Mouse (Mus musculus): ENCODE measurements around the gene Mtfr2.

The Mtfr2 gene

GRCm38 (mm10) chr10:20362450-20363118 is 15.0 kb downstream of the Mtfr2 start:
- in situ Hi-C loops (cut with MboI; ENCODE audit: low pct_unique_long_range_greater_than_20kb in 1 of 2, low sequenced_read_pairs in 2 of 2, unreplicated experiment in 1 of 2) = loop anchor here (10.0 to 25.0 kb wide), 2 partner anchors 572 to 975 kb away; no protein-coding TSS in a partner anchor

- in situ Hi-C loops (cut with MboI; ENCODE audit: low pct_unique_long_range_greater_than_20kb in 1 of 2, low sequenced_read_pairs in 2 of 2, unreplicated experiment in 1 of 2) = loop anchor here in 1 of 2 experiments (10.0 to 25.0 kb wide), 2 partner anchors 553 to 965 kb away; no protein-coding TSS in a partner anchor
Measured at GRCm38 (mm10) chr10:20372046-20372445, 24.5 kb downstream of the Mtfr2 start.

- in situ Hi-C loops (cut with MboI; ENCODE audit: low pct_unique_long_range_greater_than_20kb in 1 of 2, low sequenced_read_pairs in 2 of 2, unreplicated experiment in 1 of 2) = loop anchor here in 1 of 2 experiments (10.0 kb wide), 1 partner anchor 547 kb away; no protein-coding TSS in a partner anchor
Measured at GRCm38 (mm10) chr10:20377621-20378020, 30.1 kb downstream of the Mtfr2 start.

GRCm38 (mm10) chr10:20379071-20379735 is 31.6 kb downstream of the Mtfr2 start:
- in situ Hi-C loops (cut with MboI; ENCODE audit: low pct_unique_long_range_greater_than_20kb in 1 of 2, low sequenced_read_pairs in 2 of 2, unreplicated experiment in 1 of 2) = loop anchor here in 1 of 2 experiments (10.0 kb wide), 1 partner anchor 546 kb away; no protein-coding TSS in a partner anchor

- in situ Hi-C loops (cut with MboI; ENCODE audit: low pct_unique_long_range_greater_than_20kb in 1 of 2, low sequenced_read_pairs in 2 of 2, unreplicated experiment in 1 of 2) = no loop called here
Measured at GRCm38 (mm10) chr10:20380798-20381197, 33.2 kb downstream of the Mtfr2 start.

GRCm38 (mm10) chr10:20381352-20381751 is 33.8 kb downstream of the Mtfr2 start:
- in situ Hi-C loops (cut with MboI; ENCODE audit: low pct_unique_long_range_greater_than_20kb in 1 of 2, low sequenced_read_pairs in 2 of 2, unreplicated experiment in 1 of 2) = no loop called here

- in situ Hi-C loops (cut with MboI; ENCODE audit: low pct_unique_long_range_greater_than_20kb in 1 of 2, low sequenced_read_pairs in 2 of 2, unreplicated experiment in 1 of 2) = no loop called here
Measured at GRCm38 (mm10) chr10:20382807-20383419, 35.3 kb downstream of the Mtfr2 start.

- in situ Hi-C loops (cut with MboI; ENCODE audit: low pct_unique_long_range_greater_than_20kb in 1 of 2, low sequenced_read_pairs in 2 of 2, unreplicated experiment in 1 of 2) = no loop called here
Measured at GRCm38 (mm10) chr10:20390568-20390967, 43.0 kb downstream of the Mtfr2 start.

GRCm38 (mm10) chr10:20394815-20395214 is 47.2 kb downstream of the Mtfr2 start:
- in situ Hi-C loops (cut with MboI; ENCODE audit: low pct_unique_long_range_greater_than_20kb in 1 of 2, low sequenced_read_pairs in 2 of 2, unreplicated experiment in 1 of 2) = no loop called here

- in situ Hi-C loops (cut with MboI; ENCODE audit: low pct_unique_long_range_greater_than_20kb in 1 of 2, low sequenced_read_pairs in 2 of 2, unreplicated experiment in 1 of 2) = no loop called here
Measured at GRCm38 (mm10) chr10:20395778-20396177, 48.2 kb downstream of the Mtfr2 start.

- in situ Hi-C loops (cut with MboI; ENCODE audit: low pct_unique_long_range_greater_than_20kb in 1 of 2, low sequenced_read_pairs in 2 of 2, unreplicated experiment in 1 of 2) = no loop called here
Measured at GRCm38 (mm10) chr10:20398224-20398623, 50.7 kb downstream of the Mtfr2 start.

GRCm38 (mm10) chr10:20398641-20399390 is 51.2 kb downstream of the Mtfr2 start:
- in situ Hi-C loops (cut with MboI; ENCODE audit: low pct_unique_long_range_greater_than_20kb in 1 of 2, low sequenced_read_pairs in 2 of 2, unreplicated experiment in 1 of 2) = no loop called here

GRCm38 (mm10) chr10:20400406-20400805 is 52.8 kb downstream of the Mtfr2 start:
- in situ Hi-C loops (cut with MboI; ENCODE audit: low pct_unique_long_range_greater_than_20kb in 1 of 2, low sequenced_read_pairs in 2 of 2, unreplicated experiment in 1 of 2) = no loop called here

- in situ Hi-C loops (cut with MboI; ENCODE audit: low pct_unique_long_range_greater_than_20kb in 1 of 2, low sequenced_read_pairs in 2 of 2, unreplicated experiment in 1 of 2) = no loop called here
Measured at GRCm38 (mm10) chr10:20402941-20403340, 55.4 kb downstream of the Mtfr2 start.

- in situ Hi-C loops (cut with MboI; ENCODE audit: low pct_unique_long_range_greater_than_20kb in 1 of 2, low sequenced_read_pairs in 2 of 2, unreplicated experiment in 1 of 2) = no loop called here
Measured at GRCm38 (mm10) chr10:20405471-20405870, 57.9 kb downstream of the Mtfr2 start.

GRCm38 (mm10) chr10:20408336-20408735 is 60.8 kb downstream of the Mtfr2 start:
- in situ Hi-C loops (cut with MboI; ENCODE audit: low pct_unique_long_range_greater_than_20kb in 1 of 2, low sequenced_read_pairs in 2 of 2, unreplicated experiment in 1 of 2) = no loop called here

GRCm38 (mm10) chr10:20409181-20409580 is 61.6 kb downstream of the Mtfr2 start:
- in situ Hi-C loops (cut with MboI; ENCODE audit: low pct_unique_long_range_greater_than_20kb in 1 of 2, low sequenced_read_pairs in 2 of 2, unreplicated experiment in 1 of 2) = no loop called here

All from mouse embryonic stem cell (cell line).